ENCODE assay signal across 25 mouse cellular contexts in the genomic region with DNA sequence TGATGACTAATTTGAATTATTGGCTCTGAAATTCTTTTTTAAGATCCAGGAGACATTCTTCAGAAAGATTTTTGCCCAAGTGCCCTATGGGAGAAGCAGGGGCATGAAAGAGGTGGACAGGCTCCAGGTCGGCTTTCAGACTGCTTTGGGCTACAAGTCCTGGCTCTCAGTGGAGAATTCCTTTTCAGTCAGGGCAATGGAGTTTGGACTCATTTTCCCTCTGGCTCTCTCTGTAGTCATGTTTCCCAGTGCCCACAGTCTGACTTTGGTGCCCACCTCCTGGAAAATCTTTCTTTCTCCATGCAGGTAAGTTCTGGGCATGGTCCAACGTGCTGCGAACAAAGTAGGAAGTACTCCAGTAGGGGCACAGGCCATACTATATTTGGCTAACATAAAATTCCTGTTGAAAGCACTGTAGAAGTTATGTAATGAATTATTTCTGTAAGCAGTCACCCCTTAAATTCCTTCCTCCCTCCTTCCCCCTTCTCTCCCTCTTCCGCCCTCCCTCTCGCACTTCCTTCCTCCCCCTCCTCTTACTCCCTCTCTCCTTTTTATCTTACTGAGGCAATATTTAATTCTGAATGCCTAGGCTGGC. TPM values are rescaled to one million over a fixed set of nuclear protein-coding genes. Genes with fewer than 3 reads are reported as not detected.
DNase-seq lines count a peak whose midpoint lies in the region; ATAC-seq and TF ChIP-seq lines count a peak whose summit lies in the region.
"Had no signal": no experiment of that assay in that cellular context is flagged by ENCODE, and none has a peak within 500 bp of the region (broad histone marks: within the 10 kb centered on the region; RNA-seq: fewer than 3 reads in every experiment).

No protein-coding gene starts in this region.

- no peak overlapping the region for H3K4me2 ChIP-seq in heart, postnatal 0 days (ENCODE audit: low read depth, low read length)
- no peak overlapping the region for H3K4me2 ChIP-seq in kidney, postnatal 0 days (ENCODE audit: low read length)
- H3K4me2 ChIP-seq: embryonic facial prominence, embryonic 12.5 days; limb, embryonic 13.5 days; liver, embryonic 13.5 days; midbrain, embryonic 12.5 days had no signal

- no peaks in the 10 kb centered on the region for H3K9me3 ChIP-seq in heart, postnatal 0 days (replicated peaks; ENCODE audit: control insufficient read depth, low read length)
- no peaks in the 10 kb centered on the region for H3K9me3 ChIP-seq in kidney, postnatal 0 days (replicated peaks; ENCODE audit: low read length)
- H3K9me3 ChIP-seq: embryonic facial prominence, embryonic 12.5 days; G1E; hindbrain, embryonic 10.5 days; limb, embryonic 13.5 days; liver, embryonic 13.5 days; midbrain, embryonic 12.5 days had no signal

- no peaks in the 10 kb centered on the region for H3K4me1 ChIP-seq in heart, postnatal 0 days (ENCODE audit: control insufficient read depth, insufficient read depth)
- peaks cover 9% of the 10 kb centered on the region; the same call in 1 of the 2 replicates for H3K4me1 ChIP-seq in kidney, postnatal 0 days (replicated peaks; ENCODE audit: insufficient read depth, low read length)
- H3K4me1 ChIP-seq: embryonic facial prominence, embryonic 12.5 days; hindbrain, embryonic 10.5 days; liver, embryonic 13.5 days; midbrain, embryonic 12.5 days had no signal

- ATAC-seq in heart, postnatal 0 days (ENCODE audit: insufficient read depth, low read depth) = no peak
- ATAC-seq in kidney, postnatal 0 days (replicated peaks; ENCODE audit: low FRiP score, low read depth) = no peak
- ATAC-seq: activated CD4-positive, CD25-positive, alpha-beta regulatory T cell, adult 4 months; forebrain, embryonic 16.5 days; hindbrain, postnatal 0 days had no signal

- no peak overlapping the region for H3K27ac ChIP-seq in heart, postnatal 0 days (ENCODE audit: low read depth)
- peak overlapping the region; percentile 21; the same call in 1 of the 2 replicates for H3K27ac ChIP-seq in kidney, postnatal 0 days
- H3K27ac ChIP-seq: embryonic facial prominence, embryonic 12.5 days; hindbrain, embryonic 10.5 days; hindbrain, postnatal 0 days; limb, embryonic 13.5 days; liver, embryonic 13.5 days; midbrain, embryonic 12.5 days had no signal

- peak; percentile 9 for DNase-seq in heart, postnatal 0 days (ENCODE audit: low spot score)
- DNase-seq in heart, postnatal 14 days = no peak
- peak; percentile 22 for DNase-seq in lung, postnatal 36 days
- DNase-seq in lung, adult 18-20 months = no peak
- DNase-seq in kidney, postnatal 0 days (ENCODE audit: low spot score) = peak; percentile 83
- no peak for DNase-seq in spleen, postnatal 10 days (ENCODE audit: low spot score in 2 of 2)
- no peak for DNase-seq in right cerebral cortex, adult 18-20 months
- DNase-seq: adrenal gland, postnatal 10 days; cerebellum, adult 9-11 months; liver, embryonic 13.5 days; retina, postnatal 1 day; right cerebral cortex, postnatal 4 days; thymus, postnatal 25 days had no signal

- TF ChIP-seq CTCF in heart, postnatal 0 days (IDR thresholded peaks at IDR 0.05; ENCODE audit: low read depth) = no peak
- TF ChIP-seq CTCF in kidney, postnatal 0 days (IDR thresholded peaks at IDR 0.05; ENCODE audit: low read depth) = no peak

- TF ChIP-seq EP300 in heart, postnatal 0 days (IDR thresholded peaks at IDR 0.05; ENCODE audit: low read depth) = no peak

- WGBS in heart, postnatal 0 days = 59% methylated on average over 5 of the region's 5 CpGs
- WGBS in kidney, postnatal 0 days = 23% methylated on average over 5 of the region's 5 CpGs

- no peak overlapping the region for H3K4me3 ChIP-seq in heart, postnatal 0 days (ENCODE audit: low read depth, low read length)
- no peak overlapping the region for H3K4me3 ChIP-seq in kidney, postnatal 0 days (replicated peaks; ENCODE audit: low read depth, low read length)
- H3K4me3 ChIP-seq: embryonic facial prominence, embryonic 12.5 days; erythroblast, embryonic 14.5 days; hindbrain, embryonic 10.5 days; limb, embryonic 13.5 days; liver, embryonic 13.5 days; midbrain, embryonic 12.5 days had no signal

- no peaks in the 10 kb centered on the region for H3K36me3 ChIP-seq in heart, postnatal 0 days (replicated peaks; ENCODE audit: control insufficient read depth, insufficient read depth, low read length)
- no peaks in the 10 kb centered on the region for H3K36me3 ChIP-seq in kidney, postnatal 0 days (ENCODE audit: insufficient read depth, low read length)
- H3K36me3 ChIP-seq: embryonic facial prominence, embryonic 12.5 days; G1E; hindbrain, embryonic 10.5 days; limb, embryonic 13.5 days; liver, embryonic 13.5 days; midbrain, embryonic 12.5 days had no signal

- intact Hi-C loops in heart, postnatal 14 days (cut with DNase I) = no loop called here

- no peak overlapping the region for H3K9ac ChIP-seq in heart, postnatal 0 days (replicated peaks; ENCODE audit: low read depth, low read length)
- no peak overlapping the region for H3K9ac ChIP-seq in kidney, postnatal 0 days (ENCODE audit: low read depth, low read length)
- H3K9ac ChIP-seq: embryonic facial prominence, embryonic 12.5 days; limb, embryonic 13.5 days; liver, embryonic 13.5 days; midbrain, embryonic 12.5 days had no signal

- no peaks in the 10 kb centered on the region for H3K27me3 ChIP-seq in heart, postnatal 0 days (ENCODE audit: control insufficient read depth, insufficient read depth, low read length)
- H3K27me3 ChIP-seq in kidney, postnatal 0 days (ENCODE audit: insufficient read depth, low read length) = no peaks in the 10 kb centered on the region
- H3K27me3 ChIP-seq: embryonic facial prominence, embryonic 12.5 days; liver, embryonic 13.5 days; midbrain, embryonic 12.5 days had no signal

RNA-seq across cellular contexts. Expression of a gene that starts 57.7 kb away (rescaled TPM):
- 17.9 and 21.9 TPM in 2 replicates for total RNA-seq in heart, postnatal 0 days (2014; rRNA removed; ENCODE audit: low replicate concordance)
- 56.0 and 56.9 TPM in 2 replicates for polyA plus RNA-seq in heart, postnatal 0 days (2015; fragmentation: Nextera tagmentation; extraction: Ambion mirVana)
- 10 to 100 TPM; 21.0 to 21.5 TPM for total RNA-seq in heart, postnatal 14 days (2021)
- 413 and 438 TPM in 2 replicates for polyA plus RNA-seq in kidney, postnatal 0 days (2015; fragmentation: Nextera tagmentation; extraction: Ambion mirVana)
- total RNA-seq: G1E; granulocyte monocyte progenitor cell, adult 5-6 weeks; monocyte, adult 5-6 weeks had no signal
- polyA plus RNA-seq: activated CD4-positive, CD25-positive, alpha-beta regulatory T cell, adult 4 months; cortical plate, adult 2 months; erythroblast, embryonic 14.5 days; G1E; midbrain, embryonic 12.5 days had no signal

Comparison
In these comparisons a context has a peak if more than half of its experiments do, and no peak if none do; other contexts are left out.
1. DNase-seq: peak in heart, postnatal 0 days (single experiment), lung, postnatal 36 days (single experiment) and kidney, postnatal 0 days (single experiment); none in heart, postnatal 14 days (0 of 2), lung, adult 18-20 months (0 of 2), spleen, postnatal 10 days (0 of 2) and right cerebral cortex, adult 18-20 months (single experiment).